18 mouse cellular contexts compared by ENCODE assay signal in the genomic region with DNA sequence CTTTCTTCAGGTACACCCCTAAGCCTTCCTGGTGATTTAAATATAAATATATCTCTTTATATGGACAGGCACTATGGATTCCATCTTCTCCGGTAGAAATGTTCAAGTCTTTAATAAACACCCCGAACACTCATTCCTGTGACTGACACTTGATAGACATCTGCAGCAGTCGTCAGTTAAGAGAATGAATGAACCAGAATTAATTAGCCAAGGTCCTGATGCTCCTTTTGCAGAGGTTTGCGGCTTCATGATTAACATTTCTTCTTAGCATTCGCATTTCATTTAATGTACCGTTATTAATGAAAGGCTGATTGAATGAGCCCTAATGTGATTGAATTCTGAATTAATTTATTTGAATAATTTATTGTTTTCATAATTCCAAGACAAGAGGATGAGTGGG.
"Had no signal": no experiment of that assay in that cellular context is flagged by ENCODE, and none has a peak within 500 bp of the region (broad histone marks: within the 10 kb centered on the region; RNA-seq: fewer than 3 reads in every experiment).

No protein-coding gene starts in this region.

- H3K4me3 ChIP-seq: midbrain, embryonic 10.5 days; midbrain, embryonic 12.5 days; myocyte; neural tube, embryonic 13.5 days; neural tube, embryonic 15.5 days had no signal

- H3K4me2 ChIP-seq: lung, embryonic 14.5 days; midbrain, embryonic 12.5 days; neural tube, embryonic 13.5 days; neural tube, embryonic 15.5 days had no signal

- H3K4me1 ChIP-seq: midbrain, embryonic 10.5 days; neural tube, embryonic 13.5 days; neural tube, embryonic 15.5 days had no signal

- H3K27me3 ChIP-seq: midbrain, embryonic 12.5 days; neural tube, embryonic 13.5 days; neural tube, embryonic 15.5 days had no signal

- H3K27ac ChIP-seq: midbrain, embryonic 10.5 days; midbrain, embryonic 12.5 days; neural tube, embryonic 13.5 days; neural tube, embryonic 15.5 days had no signal

- H3K36me3 ChIP-seq: midbrain, embryonic 10.5 days; midbrain, embryonic 12.5 days; neural tube, embryonic 13.5 days; neural tube, embryonic 15.5 days had no signal

- H3K9ac ChIP-seq: lung, embryonic 14.5 days; midbrain, embryonic 12.5 days; neural tube, embryonic 13.5 days; neural tube, embryonic 15.5 days had no signal

- DNase-seq: lung, embryonic 14.5 days; lung, postnatal 10 days; lung, postnatal 4 days; midbrain, embryonic 14.5 days; retina, postnatal 1 day; right cerebral cortex, adult 18-20 months; right cerebral cortex, postnatal 25 days; right cerebral cortex, postnatal 4 days; spleen, adult 18-20 months; thymus, adult 18-20 months; thymus, postnatal 14 days; thymus, postnatal 36 days had no signal

- H3K9me3 ChIP-seq: midbrain, embryonic 10.5 days; midbrain, embryonic 12.5 days; neural tube, embryonic 13.5 days; neural tube, embryonic 15.5 days had no signal

- ATAC-seq: midbrain, embryonic 16.5 days had no signal
